Mouse (Mus musculus) kidney, postnatal 25 days (tissue): ENCODE results near the gene Alg9.

Source experiments
- DNase-seq, 2 experiments: peaks; one replicate each; pipeline ENCODE4 v3.0.0; 2021; ENCODE audit warnings: mixed read lengths in 2 of 2

Gene Alg9

GRCm38 (mm10) chr9:50774991-50775612 lies at the start of gene Alg9, which contains the start of gene 1110032A03Rik:
TSS of gene Alg9 (plus strand) at chr9:50775019.
TSS of gene 1110032A03Rik (minus strand) at chr9:50775520.
- DNase-seq: peak; percentile 92

GRCm38 (mm10) chr9:50725921-50726590 lies 48.8 kb upstream of the Alg9 start:
- DNase-seq: no peak

- DNase-seq: no peak
Observed at GRCm38 (mm10) chr9:50727171-50727924, 47.5 kb upstream of the Alg9 start.

GRCm38 (mm10) chr9:50727925-50728651 lies 46.7 kb upstream of the Alg9 start:
- DNase-seq: peak; percentile 63 to 78

- DNase-seq: peak in 1 of 2 experiments; percentile 62
Observed at GRCm38 (mm10) chr9:50729600-50729999, 45.2 kb upstream of the Alg9 start.

GRCm38 (mm10) chr9:50732560-50732959 lies 42.3 kb upstream of the Alg9 start:
- no peak for DNase-seq

GRCm38 (mm10) chr9:50734989-50735388 lies 39.8 kb upstream of the Alg9 start:
- peak; percentile 62 to 78 for DNase-seq

- peak; percentile 96 to 97 for DNase-seq
Observed at GRCm38 (mm10) chr9:50738914-50739870, 35.6 kb upstream of the Alg9 start, which contains the start of gene Dixdc1. TSS of gene Dixdc1 (minus strand) at chr9:50739517.

- no peak for DNase-seq
Observed at GRCm38 (mm10) chr9:50740867-50741784, 33.7 kb upstream of the Alg9 start.

GRCm38 (mm10) chr9:50742261-50742660 lies 32.6 kb upstream of the Alg9 start:
- no peak for DNase-seq

- DNase-seq: no peak
Observed at GRCm38 (mm10) chr9:50742744-50743143, 32.1 kb upstream of the Alg9 start.

GRCm38 (mm10) chr9:50745806-50746205 lies 29.0 kb upstream of the Alg9 start:
- peak; percentile 30 to 43 for DNase-seq

- peak; percentile 79 to 89 for DNase-seq
Observed at GRCm38 (mm10) chr9:50746214-50746677, 28.6 kb upstream of the Alg9 start, which contains the start of gene 2310030G06Rik. TSS of gene 2310030G06Rik (minus strand) at chr9:50746536.

GRCm38 (mm10) chr9:50750706-50751105 lies 24.1 kb upstream of the Alg9 start:
- no peak for DNase-seq

- DNase-seq: no peak
Observed at GRCm38 (mm10) chr9:50751323-50751722, 23.5 kb upstream of the Alg9 start, which contains the start of gene Cryab. TSS of gene Cryab (plus strand) at chr9:50751325.

GRCm38 (mm10) chr9:50752054-50752602 lies 22.7 kb upstream of the Alg9 start, which contains the start of gene Hspb2:
TSS of gene Hspb2 (minus strand) at chr9:50752354.
- peak; percentile 35 to 55 for DNase-seq

- DNase-seq: peak; percentile 82 to 91
Observed at GRCm38 (mm10) chr9:50752784-50753615, 21.8 kb upstream of the Alg9 start.

GRCm38 (mm10) chr9:50753947-50754346 lies 20.9 kb upstream of the Alg9 start:
- DNase-seq: no peak

GRCm38 (mm10) chr9:50756711-50757110 lies 18.1 kb upstream of the Alg9 start:
- no peak for DNase-seq
